Mouse (Mus musculus) limb, embryonic 14.5 days (tissue): ENCODE results near the gene Hmces. TPM values are rescaled to one million over a fixed set of nuclear protein-coding genes. Genes with fewer than 3 reads are reported as not detected.

Experiments
- ATAC-seq: fragments of 200-750 bp; cut with Nextera tagmentation; 2 replicates; pipeline ENCODE4 v1.8.0; 2017; ENCODE audit warnings: low read depth, moderate number of reproducible peaks, moderate TSS enrichment; ENCODE audit not compliant: low FRiP score
- DNase-seq: peaks from one replicate; pipeline ENCODE4 v3.0.0-alpha.2; 2015; ENCODE audit warnings: low spot score
- H3K27ac ChIP-seq: fragments of 300-500 bp; sonication (generic); replicated peaks from 2 replicates; pipeline ENCODE4 v1.5.1; 2014; ENCODE audit warnings: low read depth, mild to moderate bottlenecking, low read length, moderate library complexity, mixed read lengths
- H3K27me3 ChIP-seq: fragments of 300-500 bp; sonication (generic); 2 replicates; pipeline ENCODE4 v1.6.1; 2014; ENCODE audit warnings: low read length, mixed read lengths; ENCODE audit not compliant: control insufficient read depth, insufficient read depth
- H3K36me3 ChIP-seq: fragments of 300-500 bp; sonication (generic); 2 replicates; pipeline ENCODE4 v1.6.1; 2014; ENCODE audit warnings: mild to moderate bottlenecking, low read length, moderate library complexity, mixed read lengths; ENCODE audit not compliant: control insufficient read depth, insufficient read depth
- H3K4me1 ChIP-seq: fragments of 300-500 bp; sonication (generic); 2 replicates; pipeline ENCODE4 v1.6.1; 2014; ENCODE audit warnings: antibody characterized with exemption, low read length, mixed read lengths; ENCODE audit not compliant: control insufficient read depth, insufficient read depth
- H3K4me2 ChIP-seq: fragments of 300-500 bp; sonication (generic); replicated peaks from 2 replicates; pipeline ENCODE4 v1.6.1; 2014; ENCODE audit warnings: low read depth, mild to moderate bottlenecking, low read length, moderate library complexity; ENCODE audit not compliant: severe bottlenecking
- H3K4me3 ChIP-seq: fragments of 300-500 bp; sonication (generic); replicated peaks from 2 replicates; pipeline ENCODE4 v1.5.1; 2014; ENCODE audit warnings: low read length
- H3K9ac ChIP-seq: fragments of 300-500 bp; sonication (generic); 2 replicates; pipeline ENCODE4 v1.6.1; 2014; ENCODE audit warnings: mild to moderate bottlenecking, low read depth, low read length, moderate library complexity; ENCODE audit not compliant: severe bottlenecking
- H3K9me3 ChIP-seq: fragments of 300-500 bp; sonication (generic); 2 replicates; pipeline ENCODE4 v1.6.1; 2016; ENCODE audit warnings: low read length; ENCODE audit not compliant: control insufficient read depth
- POLR2A ChIP-seq: fragments of 200-500 bp; IDR thresholded peaks from 2 replicates; pipeline ENCODE4 v1.8.0; 2012; ENCODE audit warnings: inconsistent platforms, mild to moderate bottlenecking, moderate library complexity, borderline replicate concordance; ENCODE audit not compliant: insufficient read depth, insufficient read length; ENCODE audit errors: extremely low read depth
- WGBS: fragments of 180-500 bp; shearing (Covaris S2); extraction: QIAGEN DNeasy Blood & Tissue Kit; methylation state at CpG from one replicate; pipeline ENCODE4 v1.1.7; 2014; 5-methylcytosine and 5-hydroxymethylcytosine counted together
- polyA plus RNA-seq, 2 experiments: library from polyadenylated mRNA; depleted of rRNA in 1 of 2; stranded (reverse) in 1 of 2; unstranded in 1 of 2; fragments of >200 nt; fragmentation: Nextera tagmentation in 1 of 2; extraction: Ambion mirVana in 1 of 2; gene quantifications; 2 replicates each; pipeline versions ENCODE4 v1.2.1 to v1.2.3; 2012 to 2014

Hmces gene
- polyA plus RNA-seq, 2 experiments: 44.1 to 48.9 TPM

GRCm38 (mm10) chr6:87879010-87879409 is 34.7 kb upstream of the Hmces start:
- Histone ChIP-seq H3K9ac (no peak overlapping the region), H3K27me3 (no peaks in the 10 kb centered on the region)
- 29% methylated on average over 4 of the region's 4 CpGs for WGBS

GRCm38 (mm10) chr6:87879628-87880027 is 34.1 kb upstream of the Hmces start:
- ATAC-seq (no peak), DNase-seq (no peak)
- no peaks in the 10 kb centered on the region for H3K4me1 ChIP-seq
- TF ChIP-seq POLR2A: no peak
- no peak overlapping the region for H3K4me3 ChIP-seq
- no peaks in the 10 kb centered on the region for H3K9me3 ChIP-seq
- no peak overlapping the region for H3K4me2 ChIP-seq
- no peaks in the 10 kb centered on the region for H3K27me3 ChIP-seq
- H3K36me3 ChIP-seq: no peaks in the 10 kb centered on the region
- no peak overlapping the region for H3K9ac ChIP-seq
- no peak overlapping the region for H3K27ac ChIP-seq
- WGBS: 70% methylated on average over 3 of the region's 3 CpGs

More at GRCm38 (mm10) chr6:87879010-87879409, 34.7 kb upstream of the Hmces start:
- no peak for ATAC-seq
- Histone ChIP-seq H3K9me3 (no peaks in the 10 kb centered on the region), H3K4me1 (no peaks in the 10 kb centered on the region), H3K4me3 (no peak overlapping the region), H3K27ac (no peak overlapping the region), H3K36me3 (no peaks in the 10 kb centered on the region), H3K4me2 (no peak overlapping the region)
- DNase-seq: no peak
- TF ChIP-seq POLR2A: no peak

- H3K27me3 ChIP-seq: no peaks in the 10 kb centered on the region
- no peak overlapping the region for H3K27ac ChIP-seq
- no peaks in the 10 kb centered on the region for H3K36me3 ChIP-seq
- ATAC-seq: no peak
- H3K4me3 ChIP-seq: no peak overlapping the region
- no peak for DNase-seq
- no peaks in the 10 kb centered on the region for H3K9me3 ChIP-seq
- 72% methylated on average over 3 of the region's 3 CpGs for WGBS
- H3K4me1 ChIP-seq: no peaks in the 10 kb centered on the region
- H3K9ac ChIP-seq: no peak overlapping the region
- no peak for TF ChIP-seq POLR2A
- H3K4me2 ChIP-seq: no peak overlapping the region
These were observed 31.5 kb upstream of the Hmces start for GRCm38 (mm10) chr6:87882221-87882620.

- ATAC-seq: no peak
- no peaks in the 10 kb centered on the region for H3K36me3 ChIP-seq
These were observed 30.9 kb upstream of the Hmces start for GRCm38 (mm10) chr6:87882816-87883215.

GRCm38 (mm10) chr6:87886721-87887120 is 27.0 kb upstream of the Hmces start:
- DNase-seq (no peak), ATAC-seq (no peak)
- 97% methylated on average over 1 of the region's 1 CpGs for WGBS
- no peak for TF ChIP-seq POLR2A
- H3K27ac ChIP-seq: no peak overlapping the region
- 0 out of 2 replicates have a peak, but pooled peaks cover 3% of the 10 kb centered on the region for H3K4me1 ChIP-seq
- no peaks in the 10 kb centered on the region for H3K27me3 ChIP-seq
- H3K36me3 ChIP-seq: peaks cover 26% of the 10 kb centered on the region
- H3K4me2 ChIP-seq: no peak overlapping the region
- no peak overlapping the region for H3K9ac ChIP-seq
- no peaks in the 10 kb centered on the region for H3K9me3 ChIP-seq
- H3K4me3 ChIP-seq: no peak overlapping the region

More at GRCm38 (mm10) chr6:87882816-87883215, 30.9 kb upstream of the Hmces start:
- Histone ChIP-seq H3K4me1 (no peaks in the 10 kb centered on the region), H3K4me3 (no peak overlapping the region), H3K9me3 (no peaks in the 10 kb centered on the region), H3K27me3 (no peaks in the 10 kb centered on the region), H3K9ac (no peak overlapping the region), H3K4me2 (no peak overlapping the region), H3K27ac (no peak overlapping the region)
- TF ChIP-seq POLR2A: no peak
- no peak for DNase-seq
- WGBS: 55% methylated on average over 4 of the region's 4 CpGs

- H3K27me3 ChIP-seq: no peaks in the 10 kb centered on the region
- no peaks in the 10 kb centered on the region for H3K9me3 ChIP-seq
- WGBS: under 1% methylated on average over 31 of the region's 31 CpGs
- 0 out of 2 replicates have a peak, but pooled peaks cover 3% of the 10 kb centered on the region for H3K4me1 ChIP-seq
- peak within 1 kb of the TSS; percentile 74 for H3K27ac ChIP-seq
- peak within 1 kb of the TSS; percentile 73 for H3K4me3 ChIP-seq
- H3K36me3 ChIP-seq: peaks cover 36% of the 10 kb centered on the region
- ATAC-seq (peak; percentile 95), DNase-seq (peak; percentile 99)
- peak within 1 kb of the TSS; percentile 56 for H3K4me2 ChIP-seq
- H3K9ac ChIP-seq: peak within 1 kb of the TSS; percentile 85
- TF ChIP-seq POLR2A: peak; percentile 89; the same call in 1 of the 2 replicates
These were observed 26.0 kb upstream of the Hmces start, which contains the start of gene Copg1 for GRCm38 (mm10) chr6:87887594-87888233. TSS of gene Copg1 (plus strand) at chr6:87887814.
